Mouse (Mus musculus) left cerebral cortex, adult 18-20 months (tissue): ENCODE results near the gene Eml6. TPM values are rescaled to one million over a fixed set of nuclear protein-coding genes. Genes with fewer than 3 reads are reported as not detected.
A peak's percentile ranks its signal among the peaks of the same experiment; 100 is the strongest.

Source experiments
- DNase-seq, 2 experiments: peaks; one replicate each; pipeline ENCODE4 v3.0.0; 2021 to 2022; ENCODE audit warnings: low spot score in 2 of 2, mixed read lengths in 1 of 2
- total RNA-seq, 2 experiments: library from RNA; stranded (reverse); gene quantifications; 2 replicates each; pipeline ENCODE4 v1.2.3; 2021

Eml6 gene
- total RNA-seq, 2 experiments from 2014 or later: 15.9 to 17.7 TPM

GRCm38 (mm10) chr11:29751648-29752611, 273.9 kb downstream of the Eml6 start:
- no peak for DNase-seq

GRCm38 (mm10) chr11:29751013-29751412, 274.8 kb downstream of the Eml6 start:
- no peak for DNase-seq

- DNase-seq: no peak
Observed at GRCm38 (mm10) chr11:29749468-29749829, 276.4 kb downstream of the Eml6 start.

- DNase-seq: no peak
Observed at GRCm38 (mm10) chr11:29748750-29749467, 276.9 kb downstream of the Eml6 start.

- no peak for DNase-seq
Observed at GRCm38 (mm10) chr11:29747881-29748280, 278.0 kb downstream of the Eml6 start.

GRCm38 (mm10) chr11:29747365-29747764, 278.5 kb downstream of the Eml6 start:
- DNase-seq: no peak

- DNase-seq: no peak
Observed at GRCm38 (mm10) chr11:29746203-29746602, 279.6 kb downstream of the Eml6 start.

- no peak for DNase-seq
Observed at GRCm38 (mm10) chr11:29745513-29745912, 280.3 kb downstream of the Eml6 start.

GRCm38 (mm10) chr11:29744760-29745430, 280.9 kb downstream of the Eml6 start:
- DNase-seq: no peak

GRCm38 (mm10) chr11:29739752-29740151, 286.1 kb downstream of the Eml6 start:
- no peak for DNase-seq

GRCm38 (mm10) chr11:29727901-29728300, 297.9 kb downstream of the Eml6 start:
- no peak for DNase-seq

GRCm38 (mm10) chr11:29725610-29726009, 300.2 kb downstream of the Eml6 start:
- no peak for DNase-seq

GRCm38 (mm10) chr11:29725167-29725566, 300.7 kb downstream of the Eml6 start:
- DNase-seq: no peak

- DNase-seq: no peak
Observed at GRCm38 (mm10) chr11:29724213-29724612, 301.6 kb downstream of the Eml6 start.

GRCm38 (mm10) chr11:29719597-29719996, 306.2 kb downstream of the Eml6 start:
- no peak for DNase-seq

GRCm38 (mm10) chr11:29718541-29718940, 307.3 kb downstream of the Eml6 start:
- DNase-seq: peak; percentile 24 to 59

- no peak for DNase-seq
Observed at GRCm38 (mm10) chr11:29715499-29715898, 310.3 kb downstream of the Eml6 start.

GRCm38 (mm10) chr11:29714789-29715188, 311.0 kb downstream of the Eml6 start:
- no peak for DNase-seq

- DNase-seq: no peak
Observed at GRCm38 (mm10) chr11:29714114-29714513, 311.7 kb downstream of the Eml6 start.

- no peak for DNase-seq
Observed at GRCm38 (mm10) chr11:29709512-29709911, 316.3 kb downstream of the Eml6 start.

GRCm38 (mm10) chr11:29706845-29707244, 319.0 kb downstream of the Eml6 start:
- DNase-seq: no peak

GRCm38 (mm10) chr11:29705263-29705662, 320.6 kb downstream of the Eml6 start:
- DNase-seq: no peak
